In genomic region chr5:150664794-150665131, GRCm38 (mm10) we compare ENCODE assay signal across 8 mouse cellular contexts. TPM values are rescaled to one million over a fixed set of nuclear protein-coding genes. Genes with fewer than 3 reads are reported as not detected.
DNase-seq lines count a peak whose midpoint lies in the region; ATAC-seq and TF ChIP-seq lines count a peak whose summit lies in the region.

No protein-coding gene starts in this region.

- under 1% methylated on average over 10 of the region's 10 CpGs for WGBS in heart, embryonic 10.5 days
- WGBS in forebrain, postnatal 0 days: under 1% methylated on average over 10 of the region's 10 CpGs
- 3% methylated on average over 10 of the region's 10 CpGs for WGBS in macrophage (ENCODE audit: missing documents)

- H3K4me2 ChIP-seq in forebrain, postnatal 0 days (ENCODE audit: low read depth): peak overlapping the region; percentile 61

- H3K27me3 ChIP-seq in heart, embryonic 10.5 days (ENCODE audit: insufficient read depth, poor library complexity, severe bottlenecking): no peaks in the 10 kb centered on the region
- H3K27me3 ChIP-seq in forebrain, postnatal 0 days (ENCODE audit: insufficient read depth, low read length): no peaks in the 10 kb centered on the region

- H3K9me3 ChIP-seq in heart, embryonic 10.5 days: no peaks in the 10 kb centered on the region
- no peaks in the 10 kb centered on the region for H3K9me3 ChIP-seq in ES-E14 (ENCODE audit: control insufficient read depth, insufficient read depth, low read depth, low read length)
- no peaks in the 10 kb centered on the region for H3K9me3 ChIP-seq in forebrain, postnatal 0 days (ENCODE audit: low read length)

- peak overlapping the region; percentile 97 for H3K9ac ChIP-seq in ES-E14 (ENCODE audit: insufficient read depth, low read depth, low read length, poor library complexity, severe bottlenecking)
- peak overlapping the region; percentile 95 for H3K9ac ChIP-seq in forebrain, postnatal 0 days

- peak overlapping the region; percentile 96 for H3K4me3 ChIP-seq in heart, embryonic 10.5 days
- peak overlapping the region; percentile 87 to 90 for H3K4me3 ChIP-seq in ES-E14 (ENCODE audit: insufficient read depth in 1 of 2, low read depth in 1 of 2, low read length in 2 of 2, poor library complexity in 1 of 2, severe bottlenecking in 1 of 2)
- H3K4me3 ChIP-seq in forebrain, postnatal 0 days (ENCODE audit: low read depth, low read length): peak overlapping the region; percentile 81
- peak overlapping the region; percentile 88 for H3K4me3 ChIP-seq in macrophage (ENCODE audit: inconsistent target)

- peak overlapping the region; percentile 96 for H3K27ac ChIP-seq in heart, embryonic 10.5 days
- H3K27ac ChIP-seq in ES-E14 (ENCODE audit: insufficient read depth, low read depth, low read length, poor library complexity, severe bottlenecking): peak overlapping the region; percentile 92
- peak overlapping the region; percentile 90 for H3K27ac ChIP-seq in forebrain, postnatal 0 days (ENCODE audit: low read depth, low read length)
- peak overlapping the region; percentile 72 for H3K27ac ChIP-seq in macrophage

- DNase-seq in heart, embryonic 10.5 days (ENCODE audit: low spot score): no peak
- no peak for DNase-seq in heart, postnatal 14 days
- DNase-seq in ES-E14 (ENCODE audit: low read depth, low spot score): no peak
- no peak for DNase-seq in forebrain, postnatal 0 days
- no peak for DNase-seq in c-Kit-positive CD71-positive TER-119-positive erythroid progenitor cells, embryonic 14.5 days (ENCODE audit: low spot score)
- no peak for DNase-seq in natural killer cell, adult 2 months (ENCODE audit: low spot score in 2 of 2)
- DNase-seq in kidney, adult 9 months: no peak

- H3K4me1 ChIP-seq in heart, embryonic 10.5 days: 0 out of 2 replicates have a peak, but pooled peaks cover 5% of the 10 kb centered on the region
- no peaks in the 10 kb centered on the region for H3K4me1 ChIP-seq in ES-E14 (ENCODE audit: control insufficient read depth in 2 of 2, insufficient read depth in 2 of 2, low read length in 2 of 2, poor library complexity in 1 of 2)
- 0 out of 2 replicates have a peak, but pooled peaks cover 12% of the 10 kb centered on the region for H3K4me1 ChIP-seq in forebrain, postnatal 0 days (ENCODE audit: insufficient read depth)

- intact Hi-C loops in heart, postnatal 14 days (cut with DNase I): loop anchor here (2.0 to 5.0 kb wide), 3 partner anchors 72 to 222 kb away; partner anchors contain the start of gene Zar1l

- H3K79me2 ChIP-seq in macrophage (ENCODE audit: inconsistent target): peaks cover 52% of the 10 kb centered on the region

- no peak for TF ChIP-seq CTCF in forebrain, postnatal 0 days (IDR thresholded peaks at IDR 0.05; ENCODE audit: low read depth)

- in situ Hi-C loops in ES-E14 (cut with MboI; ENCODE audit: low sequenced_read_pairs in 2 of 2, unreplicated experiment in 2 of 2): no loop called here

- peaks cover 22% of the 10 kb centered on the region for H3K36me3 ChIP-seq in heart, embryonic 10.5 days
- H3K36me3 ChIP-seq in ES-E14 (ENCODE audit: control insufficient read depth, insufficient read depth, low read length, poor library complexity, severe bottlenecking) (no peaks in the 10 kb centered on the region), macrophage (ENCODE audit: inconsistent target) (peaks cover 12% of the 10 kb centered on the region; the same call in 1 of the 2 replicates)
- peaks cover 15% of the 10 kb centered on the region for H3K36me3 ChIP-seq in forebrain, postnatal 0 days (ENCODE audit: insufficient read depth)

- no peak for ATAC-seq in forebrain, postnatal 0 days

TF ChIP-seq in ES-E14, 5 proteins besides CTCF, POLR2A, EP300 and RAD21:
- TF ChIP-seq HCFC1 (IDR thresholded peaks at IDR 0.05; ENCODE audit: borderline replicate concordance, insufficient read depth, low read length) (no peak), ZC3H11A (IDR thresholded peaks at IDR 0.05; ENCODE audit: borderline replicate concordance, low read depth, low read length) (no peak), CHD2 (IDR thresholded peaks at IDR 0.05; ENCODE audit: low read depth, low read length) (no peak)

RNA-seq across cellular contexts. Expression of gene N4bp2l2, which starts 1.2 kb away (rescaled TPM):
- polyA plus RNA-seq in heart, embryonic 10.5 days (2016; fragmentation: Nextera tagmentation; extraction: Ambion mirVana): 37.5 and 39.8 TPM in 2 replicates
- total RNA-seq in heart, postnatal 14 days (2021): 10 to 100 TPM; 40.0 to 46.0 TPM
- total RNA-seq in ES-E14 (2012; rRNA removed): 55.6 and 58.4 TPM in 2 replicates
- total RNA-seq in forebrain, postnatal 0 days (2014; rRNA removed): 93.1 and 101 TPM in 2 replicates
- polyA plus RNA-seq in forebrain, postnatal 0 days (2015; fragmentation: Nextera tagmentation; extraction: Ambion mirVana): 21.5 and 26.5 TPM in 2 replicates
- total RNA-seq in macrophage (2018; cell fraction: chromatin; rRNA removed): 100 to 1,000 TPM in 20 of 26 experiments, 10 to 100 TPM in 6; 82.8 to 211 (median 141) TPM
- total RNA-seq in macrophage (2018; cell fraction: cytosol; rRNA removed): 10 to 100 TPM; 22.8 to 47.0 (median 35.2) TPM
- total RNA-seq in macrophage (2018; cell fraction: nucleus; rRNA removed): 100 to 1,000 TPM in 13 of 26 experiments, 10 to 100 TPM in 13; 60.5 to 164 (median 96.1) TPM
- 24.6 to 27.4 TPM (median 25.9 TPM) in 3 replicates for polyA plus RNA-seq in macrophage (2018)

RNA-seq across cellular contexts. Expression of gene Pds5b, which starts 8.8 kb away (rescaled TPM):
- polyA plus RNA-seq in heart, embryonic 10.5 days (2016; fragmentation: Nextera tagmentation; extraction: Ambion mirVana): 25.1 and 26.8 TPM in 2 replicates
- total RNA-seq in heart, postnatal 14 days (2021): 10 to 100 TPM; 20.3 to 21.6 TPM
- 24.8 and 26.6 TPM in 2 replicates for total RNA-seq in ES-E14 (2012; rRNA removed)
- 43.5 and 50.0 TPM in 2 replicates for total RNA-seq in forebrain, postnatal 0 days (2014; rRNA removed)
- 11.7 and 17.2 TPM in 2 replicates for polyA plus RNA-seq in forebrain, postnatal 0 days (2015; fragmentation: Nextera tagmentation; extraction: Ambion mirVana)
- 10 to 100 TPM in 24 of 26 experiments, 1 to 10 TPM in 2; 8.1 to 48.6 (median 38.0) TPM for total RNA-seq in macrophage (2018; cell fraction: chromatin; rRNA removed)
- 10 to 100 TPM in 3 of 26 experiments, 1 to 10 TPM in 23; 5.3 to 11.2 (median 8.5) TPM for total RNA-seq in macrophage (2018; cell fraction: cytosol; rRNA removed)
- 10 to 100 TPM in 24 of 26 experiments, 1 to 10 TPM in 2; 7.1 to 46.6 (median 23.3) TPM for total RNA-seq in macrophage (2018; cell fraction: nucleus; rRNA removed)
- polyA plus RNA-seq in macrophage (2018): 7.0 to 11.5 TPM (median 8.4 TPM) in 3 replicates
